Mouse (Mus musculus) cortical plate, adult 2 months (tissue): ENCODE data around the gene Kbtbd7. TPM values are rescaled to one million over a fixed set of nuclear protein-coding genes. Genes with fewer than 3 reads are reported as not detected.
"Not testable (repeated sequence)": the region's sequence is repeated elsewhere in the genome, so short reads cannot be mapped to it uniquely, and the experiment has no call there.

ENCODE experiments used
- H3K27ac ChIP-seq: fragments of 200-500 bp; 2 replicates; pipeline ENCODE4 v1.5.1; 2012; ENCODE audit warnings: low read length, control low read depth, inconsistent platforms; ENCODE audit not compliant: insufficient read depth
- H3K4me1 ChIP-seq: fragments of 200-500 bp; 2 replicates; pipeline ENCODE4 v1.6.1; 2011; ENCODE audit warnings: low read length; ENCODE audit not compliant: control insufficient read depth, insufficient read depth
- H3K4me3 ChIP-seq: fragments of 200-500 bp; 2 replicates; pipeline ENCODE4 v1.5.1; 2011; ENCODE audit warnings: mild to moderate bottlenecking, low read length, control low read depth; ENCODE audit not compliant: insufficient read depth
- CTCF ChIP-seq: fragments of 200-500 bp; IDR thresholded peaks from 2 replicates; pipeline ENCODE4 v1.5.1; 2011; ENCODE audit warnings: mild to moderate bottlenecking, control low read depth, low read length; ENCODE audit not compliant: insufficient read depth; ENCODE audit errors: extremely low read depth
- POLR2A ChIP-seq: fragments of 200-500 bp; IDR thresholded peaks from 2 replicates; pipeline ENCODE4 v1.6.1; 2011; ENCODE audit warnings: mild to moderate bottlenecking, low read length, control low read depth; ENCODE audit not compliant: insufficient read depth; ENCODE audit errors: extremely low read depth
- polyA plus RNA-seq: library from polyadenylated mRNA; depleted of rRNA; stranded (reverse); fragments of >200 nt; gene quantifications from 2 replicates; pipeline ENCODE4 v1.2.3, GENCODE M21; 2012; rRNA removed

Kbtbd7 gene
- polyA plus RNA-seq, 1 experiment: 17.2 TPM

DNA sequence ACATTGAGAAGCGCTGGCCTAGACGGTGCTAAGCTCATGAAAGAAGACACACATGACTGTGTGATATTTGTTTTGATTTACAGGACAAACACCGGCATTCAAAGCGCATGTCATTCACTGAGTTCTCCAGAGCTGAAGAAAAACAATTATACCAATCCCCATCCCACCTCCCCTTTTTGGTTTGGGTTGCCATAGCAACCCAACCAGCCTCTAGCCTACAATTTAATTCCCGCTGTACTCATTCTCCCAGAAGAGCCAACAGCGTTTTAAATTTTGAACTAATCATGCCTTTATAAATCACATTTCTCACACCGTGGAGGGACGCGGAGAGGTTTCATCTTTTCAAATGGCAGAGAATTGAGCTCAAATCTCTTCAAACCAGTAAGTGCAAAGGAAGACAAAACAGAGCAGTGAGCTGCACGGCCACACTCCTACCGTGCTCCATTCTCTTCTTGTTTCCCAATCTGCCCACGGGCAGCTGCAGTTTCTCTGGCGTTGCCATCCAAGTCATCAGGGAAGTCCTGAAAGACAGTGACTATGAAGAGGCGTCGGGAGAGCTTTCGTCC, 18.8 kb downstream of the Kbtbd7 start:
- TF ChIP-seq CTCF (no peak), POLR2A (peak; percentile 36; the same call in 1 of the 2 replicates)
- no peak overlapping the region for H3K4me3 ChIP-seq
- H3K4me1 ChIP-seq: peaks cover 2% of the 10 kb centered on the region; the same call in 1 of the 2 replicates
- H3K27ac ChIP-seq: no peak overlapping the region

DNA sequence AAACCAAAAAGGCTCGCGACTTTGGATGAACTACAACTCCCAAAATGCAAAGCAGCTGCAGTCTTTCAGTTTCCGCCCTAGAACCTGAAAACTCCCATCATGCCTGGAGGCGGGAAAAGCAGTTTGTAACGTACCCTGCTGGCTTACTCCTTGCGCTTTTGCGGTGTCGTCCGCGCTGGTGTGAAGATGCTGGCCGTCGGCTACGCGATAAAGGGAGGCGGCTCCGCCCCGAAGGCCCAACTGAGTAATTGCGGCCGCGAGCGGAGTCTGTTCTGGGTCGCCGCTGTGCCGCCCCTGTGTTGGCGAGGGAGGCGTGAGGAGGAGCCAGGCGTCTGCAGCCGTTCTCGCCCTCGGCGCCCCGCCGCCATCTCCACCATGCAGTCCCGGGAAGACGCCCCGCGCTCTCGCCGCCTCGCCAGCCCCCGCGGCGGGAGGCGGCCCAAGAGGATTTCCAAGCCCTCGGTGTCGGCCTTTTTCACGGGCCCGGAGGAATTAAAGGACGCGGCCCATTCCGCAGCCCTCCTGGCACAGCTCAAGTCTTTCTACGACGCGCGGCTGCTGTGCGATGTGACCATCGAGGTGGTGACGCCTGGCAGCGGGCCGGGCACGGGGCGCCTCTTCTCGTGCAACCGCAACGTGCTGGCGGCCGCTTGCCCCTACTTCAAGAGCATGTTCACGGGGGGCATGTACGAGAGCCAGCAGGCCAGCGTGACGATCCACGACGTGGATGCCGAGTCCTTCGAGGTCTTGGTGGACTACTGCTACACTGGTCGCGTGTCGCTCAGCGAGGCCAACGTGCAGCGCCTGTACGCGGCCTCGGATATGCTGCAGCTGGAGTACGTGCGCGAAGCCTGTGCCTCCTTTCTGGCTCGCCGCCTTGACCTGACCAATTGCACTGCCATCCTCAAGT, 25.6 kb downstream of the Kbtbd7 start, which contains the start of gene Kbtbd6:
Gene Kbtbd6 (plus strand): TSS at position 155 of the 910 bp plus-strand sequence.
- H3K4me3 ChIP-seq: peak within 1 kb of the TSS; percentile 25
- H3K4me1 ChIP-seq, H3K27ac ChIP-seq: not testable (repeated sequence)

DNA sequence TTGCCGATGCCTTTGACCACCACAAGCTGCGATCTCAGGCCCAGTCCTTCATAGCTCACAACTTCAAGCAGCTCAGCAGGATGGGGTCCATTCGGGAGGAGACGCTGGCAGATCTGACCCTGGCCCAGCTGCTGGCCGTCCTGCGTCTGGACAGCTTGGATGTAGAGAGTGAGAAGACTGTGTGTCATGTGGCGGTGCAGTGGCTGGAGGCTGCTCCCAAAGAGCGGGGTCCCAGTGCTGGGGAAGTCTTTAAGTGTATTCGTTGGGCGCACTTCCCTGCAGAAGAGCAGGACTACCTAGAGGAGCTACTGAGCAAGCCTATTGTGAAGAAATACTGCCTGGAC, 26.3 kb downstream of the Kbtbd7 start:
- not testable (repeated sequence) for H3K4me1 ChIP-seq, H3K4me3 ChIP-seq, H3K27ac ChIP-seq

DNA sequence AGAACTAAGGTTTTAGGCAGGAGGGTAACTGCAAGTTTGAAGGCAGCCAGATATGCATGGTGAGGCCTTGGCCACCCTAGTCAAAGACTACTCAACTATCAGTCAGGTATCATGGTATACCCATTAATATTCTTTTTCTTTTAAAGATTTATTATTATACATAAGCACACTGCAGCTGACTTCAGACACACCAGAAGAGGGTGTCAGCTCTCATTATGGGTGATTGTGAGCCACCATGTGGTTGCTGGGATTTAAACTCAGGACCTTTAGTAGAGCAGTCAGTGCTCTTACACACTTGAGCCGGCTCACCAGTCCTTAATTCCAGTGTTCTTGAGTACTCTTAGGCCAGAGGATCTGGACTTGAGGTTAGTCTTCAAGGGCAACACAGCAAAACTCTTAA, 34.1 kb downstream of the Kbtbd7 start:
- no peak overlapping the region for H3K27ac ChIP-seq
- TF ChIP-seq CTCF: no peak
- no peak for TF ChIP-seq POLR2A
- H3K4me3 ChIP-seq: no peak overlapping the region
- H3K4me1 ChIP-seq: no peaks in the 10 kb centered on the region

DNA sequence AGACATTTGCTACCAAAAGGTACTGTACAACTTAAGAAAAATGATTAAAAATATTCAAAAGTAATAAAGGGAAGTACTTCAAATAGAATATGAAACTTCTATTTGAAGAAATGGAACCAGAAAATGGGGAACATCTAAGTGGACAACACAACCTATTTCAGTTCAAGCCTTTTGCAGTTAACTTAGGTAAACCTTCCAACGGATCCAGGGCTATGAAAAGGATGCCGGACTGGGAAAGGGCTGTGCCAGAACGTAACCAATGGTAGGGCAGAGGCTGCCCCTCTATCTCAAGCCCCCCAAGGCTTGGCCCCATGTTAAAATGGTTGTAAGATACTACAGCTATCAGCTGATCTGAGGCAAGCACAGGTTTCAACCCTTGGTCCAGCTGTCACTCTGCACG, 34.7 kb downstream of the Kbtbd7 start:
- TF ChIP-seq POLR2A (no peak), CTCF (no peak)
- no peak overlapping the region for H3K27ac ChIP-seq
- no peaks in the 10 kb centered on the region for H3K4me1 ChIP-seq
- H3K4me3 ChIP-seq: no peak overlapping the region

DNA sequence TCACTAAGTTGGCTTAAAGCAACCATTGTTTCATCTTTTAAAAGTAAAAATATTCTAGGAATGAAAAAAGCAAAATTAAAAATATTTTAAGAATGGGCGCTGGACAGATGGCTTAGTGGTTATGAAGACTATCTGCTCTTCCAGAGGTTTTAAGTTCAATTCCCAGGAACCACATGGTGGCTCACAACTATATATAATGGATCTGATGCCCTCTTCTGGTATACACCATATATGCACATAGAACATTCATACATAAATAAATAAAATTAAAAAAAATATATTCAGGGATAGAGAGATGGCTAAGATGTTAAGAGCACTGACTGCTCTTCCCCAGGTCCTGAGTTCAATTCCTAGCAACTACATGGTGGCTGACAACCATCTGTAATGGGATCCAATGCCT, 39.3 kb downstream of the Kbtbd7 start:
- Histone ChIP-seq H3K27ac (no peak overlapping the region), H3K4me1 (no peaks in the 10 kb centered on the region), H3K4me3 (no peak overlapping the region)
- TF ChIP-seq CTCF (no peak), POLR2A (no peak)

DNA sequence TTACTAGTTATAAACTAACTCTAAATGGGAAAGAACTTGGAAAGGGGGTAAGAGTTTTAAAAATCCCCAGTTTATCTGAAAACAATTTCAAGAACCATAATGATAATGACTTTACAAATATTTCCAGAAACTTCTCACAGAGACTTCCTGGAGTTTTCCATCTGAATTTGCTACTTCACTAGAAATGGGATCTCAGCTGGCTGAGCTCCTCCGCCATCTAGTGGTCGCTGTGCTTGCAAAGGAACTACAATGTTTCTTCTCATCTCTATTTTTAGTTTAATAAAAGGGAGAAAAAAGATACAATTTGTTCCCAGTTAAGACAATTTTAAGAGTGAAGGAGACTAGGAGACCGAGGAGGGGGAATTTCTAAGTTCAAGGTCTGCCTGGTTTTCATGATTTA, 41.3 kb downstream of the Kbtbd7 start:
- no peak for TF ChIP-seq POLR2A
- TF ChIP-seq CTCF: peak; percentile 83
- H3K27ac ChIP-seq: no peak overlapping the region
- no peak overlapping the region for H3K4me3 ChIP-seq

DNA sequence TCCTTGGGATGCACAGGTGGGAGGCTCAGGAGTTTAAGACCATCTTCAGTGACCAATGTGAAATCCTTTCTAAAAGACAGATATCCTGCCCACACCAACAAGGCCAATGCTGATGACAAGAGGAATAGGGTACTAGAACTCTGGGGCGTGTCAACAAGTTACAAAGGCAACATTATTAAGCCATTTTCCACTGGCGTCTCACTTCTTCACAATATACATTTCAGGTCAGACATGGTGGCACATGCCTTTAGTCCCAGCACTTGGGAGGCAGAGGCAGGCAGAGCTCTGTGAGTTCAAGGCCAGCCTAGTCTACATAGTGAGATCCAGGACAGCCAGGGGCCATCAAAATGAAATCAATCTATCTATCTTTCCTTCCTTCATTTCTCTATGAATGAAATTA, 47.1 kb downstream of the Kbtbd7 start:
- Histone ChIP-seq H3K4me3 (no peak overlapping the region), H3K4me1 (no peaks in the 10 kb centered on the region)
- no peak for TF ChIP-seq POLR2A
- TF ChIP-seq CTCF: no peak

More for the DNA sequence above, 41.3 kb downstream of the Kbtbd7 start:
- H3K4me1 ChIP-seq: no peaks in the 10 kb centered on the region

More for the DNA sequence above, 47.1 kb downstream of the Kbtbd7 start:
- no peak overlapping the region for H3K27ac ChIP-seq

Other genes with a start within 250 kb of the Kbtbd7 start
- not detected in 2 replicates for gene Zfp957, start 179.1 kb upstream of the Kbtbd7 start, polyA plus RNA-seq
- gene Rgcc, start 124.9 kb upstream of the Kbtbd7 start, polyA plus RNA-seq: 70.5 and 73.1 TPM in 2 replicates
- gene Naa16, start 35.7 kb upstream of the Kbtbd7 start, polyA plus RNA-seq: 6.3 and 7.0 TPM in 2 replicates
- gene Mtrf1, start 28.7 kb upstream of the Kbtbd7 start, polyA plus RNA-seq: 7.4 and 7.6 TPM in 2 replicates
- gene Kbtbd6, start 25.3 kb downstream of the Kbtbd7 start, polyA plus RNA-seq: 0.83 and 0.86 TPM in 2 replicates
- 4.3 and 4.5 TPM in 2 replicates for gene Elf1, start 54.7 kb downstream of the Kbtbd7 start, polyA plus RNA-seq
- 24.0 and 25.1 TPM in 2 replicates for gene Wbp4, start 55.0 kb downstream of the Kbtbd7 start, polyA plus RNA-seq
- gene Sugt1, start 161.2 kb downstream of the Kbtbd7 start, polyA plus RNA-seq: 40.5 and 44.4 TPM in 2 replicates
- 2.7 and 3.0 TPM in 2 replicates for gene Cnmd, start 235.7 kb downstream of the Kbtbd7 start, polyA plus RNA-seq